Mouse (Mus musculus): ENCODE measurements around the gene Fads1.
A peak's percentile ranks its signal among the peaks of the same experiment; 100 is the strongest.

DNA sequence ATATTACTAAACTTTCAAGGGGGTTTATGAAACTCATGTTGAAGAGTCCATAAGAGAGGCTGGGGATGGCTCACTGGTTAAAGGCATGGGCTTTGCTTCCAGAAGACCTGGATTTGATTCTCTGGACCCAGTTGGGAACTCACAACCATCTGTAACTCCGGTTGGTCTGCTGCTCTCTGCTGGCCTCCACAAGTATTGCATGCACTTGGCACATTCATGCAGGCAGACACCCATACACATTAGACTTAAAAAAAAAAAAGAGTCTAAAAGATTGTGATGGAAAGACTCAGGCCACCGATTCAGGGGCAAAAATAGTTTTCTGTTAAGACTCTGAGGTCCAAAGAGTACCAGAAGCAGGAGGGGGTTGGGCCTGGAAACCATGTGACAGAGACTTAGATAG lies 8.1 kb downstream of the Fads1 start:
- peak; percentile 81 for TF ChIP-seq CTCF (IDR thresholded peaks at IDR 0.05; ENCODE audit: insufficient read depth, low read length)
- TF ChIP-seq POLR2A (IDR thresholded peaks at IDR 0.05; ENCODE audit: borderline replicate concordance, extremely low read depth, low read depth, low read length): no peak
